Mouse (Mus musculus) stomach, postnatal 0 days (tissue): ENCODE data around the gene Cdk11b.

Experiments
- CTCF ChIP-seq: IDR thresholded peaks from 2 replicates; pipeline ENCODE4 v1.5.1; 2016; ENCODE audit warnings: antibody characterized with exemption, low read depth, mild to moderate bottlenecking, moderate library complexity
- EP300 ChIP-seq: optimal IDR thresholded peaks from 2 replicates; pipeline ENCODE3; 2016; ENCODE audit warnings: antibody characterized with exemption

DNA sequence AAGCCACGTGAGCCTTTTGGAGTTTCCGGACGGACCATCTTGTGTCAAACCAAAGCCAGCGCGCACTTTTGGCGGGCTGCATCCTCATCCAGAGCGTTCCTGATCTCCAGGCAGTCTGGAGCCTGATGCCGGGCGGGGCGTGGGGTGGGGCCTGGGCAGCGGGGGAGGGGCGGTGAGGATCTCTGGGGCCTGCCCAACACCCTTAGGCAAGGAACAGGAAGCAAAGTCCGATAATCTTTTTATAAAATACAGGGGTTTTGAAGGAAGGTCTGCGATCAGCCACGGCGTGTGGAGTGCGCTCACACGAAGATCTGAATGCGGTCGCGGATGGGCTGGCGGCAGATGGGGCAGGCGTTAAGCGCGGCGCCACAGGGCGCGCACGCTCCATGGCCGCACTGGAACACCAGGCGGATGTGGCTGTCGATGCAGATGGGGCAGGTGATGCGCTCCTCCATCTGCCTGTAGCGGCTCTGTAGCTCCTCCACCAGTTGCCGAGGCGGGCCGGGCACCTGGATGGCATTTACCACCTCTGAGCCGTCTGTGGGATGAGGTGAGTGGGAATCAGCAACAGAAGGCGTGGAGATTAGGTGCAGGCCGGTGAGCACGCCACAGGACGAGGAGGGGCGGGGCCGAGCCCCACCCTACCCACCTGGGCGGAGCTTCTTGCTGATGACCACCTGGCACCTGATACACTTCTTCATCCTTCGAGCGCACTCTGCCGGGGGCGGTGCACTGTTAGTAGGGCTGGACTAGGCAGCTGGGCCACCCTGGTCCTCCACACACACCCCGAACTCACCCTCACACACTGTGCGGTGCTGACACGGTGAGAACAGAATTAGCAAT is 30.0 kb downstream of the Cdk11b start:
- TF ChIP-seq EP300 (no peak), CTCF (peak; percentile 31; the same call in 1 of the 2 replicates)
